Mouse (Mus musculus): Measurements from ENCODE around the gene Hmga1b.
"Not testable (repeated sequence)": the region's sequence is repeated elsewhere in the genome, so short reads cannot be mapped to it uniquely, and the experiment has no call there.

DNA sequence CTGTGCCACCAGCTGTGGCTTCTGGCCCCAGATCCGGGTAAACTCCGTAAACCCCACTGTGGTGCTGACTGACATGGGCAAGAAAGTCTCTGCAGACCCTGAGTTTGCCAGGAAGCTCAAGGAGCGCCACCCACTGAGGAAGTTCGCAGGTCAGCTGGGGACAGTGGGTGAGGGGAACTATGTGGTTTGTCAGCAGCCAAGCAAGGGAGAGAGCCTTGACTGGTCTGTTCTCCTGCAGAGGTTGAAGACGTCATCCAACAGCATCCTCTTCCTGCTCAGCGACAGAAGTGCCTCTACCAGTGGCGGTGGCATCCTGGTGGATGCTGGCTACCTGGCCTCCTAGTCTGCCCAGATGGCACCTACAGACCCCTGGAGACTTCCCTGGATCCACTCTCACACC, 4.4 kb downstream of the Hmga1b start:
- not testable (repeated sequence) for TF ChIP-seq MAX (IDR thresholded peaks at IDR 0.05; ENCODE audit: low read length); CTCF (IDR thresholded peaks at IDR 0.05 in 2 of 3, conservative IDR thresholded peaks at IDR 0.05 in 1 of 3; ENCODE audit: control insufficient read depth in 1 of 3, insufficient read depth in 1 of 3, low read depth in 2 of 3, low read length in 3 of 3, poor library complexity in 1 of 3, severe bottlenecking in 1 of 3)

All from MEL (cell line).